Mouse (Mus musculus) thymus, adult 2 months (tissue): ENCODE measurements around the gene Epha10.

Experiments
- CTCF ChIP-seq: fragments of 200-500 bp; IDR thresholded peaks from 2 replicates; pipeline ENCODE4 v1.5.1; 2012; ENCODE audit warnings: mild to moderate bottlenecking, control low read depth, low read length, moderate library complexity, borderline replicate concordance; ENCODE audit not compliant: control insufficient read depth, poor library complexity, insufficient read depth; ENCODE audit errors: extremely low read depth
- POLR2A ChIP-seq: fragments of 200-500 bp; IDR thresholded peaks from 2 replicates; pipeline ENCODE4 v1.6.1; 2012; ENCODE audit warnings: mild to moderate bottlenecking, low read length, control low read depth, moderate library complexity; ENCODE audit not compliant: control insufficient read depth, poor library complexity, insufficient read depth; ENCODE audit errors: extremely low read depth

GRCm38 (mm10) chr4:124832796-124833195 lies 47.9 kb upstream of the Epha10 start:
- no peak for TF ChIP-seq CTCF
- TF ChIP-seq POLR2A: no peak
